Mouse (Mus musculus): ENCODE measurements around the gene Camkmt. TPM values are rescaled to one million over a fixed set of nuclear protein-coding genes. Genes with fewer than 3 reads are reported as not detected.

The Camkmt gene
- polyA plus RNA-seq, 1 experiment = 6.7 TPM

DNA sequence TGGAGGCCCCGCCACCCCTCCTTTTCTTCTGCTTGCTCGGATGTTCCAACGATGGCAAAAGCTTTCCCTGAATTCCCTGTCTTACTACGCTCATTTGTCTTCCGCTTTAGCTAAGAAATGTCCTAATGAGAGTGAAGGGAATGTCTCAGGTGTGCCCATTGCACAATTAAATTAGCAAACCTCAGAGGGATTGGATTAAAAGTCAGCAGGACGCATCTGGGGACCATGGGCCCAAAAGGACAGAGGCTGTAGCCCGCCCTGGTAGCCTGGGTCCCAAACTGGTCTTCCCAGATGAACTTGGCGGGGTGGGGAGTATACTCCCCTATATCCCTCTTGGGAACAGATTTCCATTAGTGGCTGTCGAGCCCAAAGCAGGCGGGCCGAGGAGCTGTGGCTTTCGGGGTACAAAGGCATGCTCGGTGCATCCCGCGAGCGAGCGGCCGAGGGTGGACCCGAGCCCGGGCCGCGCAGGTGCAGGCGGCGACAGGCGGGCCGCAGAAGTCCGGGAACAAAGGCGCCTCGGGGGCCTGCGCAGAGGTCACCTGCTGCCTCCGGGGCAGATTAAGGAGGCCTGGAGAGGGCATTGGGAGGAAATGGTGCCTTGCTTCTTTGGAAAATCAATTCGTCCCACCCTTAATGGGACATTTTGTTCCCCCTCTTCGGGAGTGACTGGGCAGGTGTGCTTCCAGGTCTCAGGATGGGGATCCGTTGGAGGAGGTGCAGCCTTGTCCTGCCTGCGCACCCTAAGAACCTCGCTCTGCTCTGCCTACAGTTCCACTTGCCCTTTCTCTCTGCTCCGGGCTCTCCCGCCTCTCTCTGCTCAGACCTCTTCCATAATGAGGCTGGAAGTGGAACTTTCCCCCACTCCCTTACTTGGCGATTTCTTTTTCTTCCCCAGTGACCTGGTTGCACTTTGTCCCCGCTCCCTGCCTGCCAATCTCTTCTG lies 374.4 kb downstream of the Camkmt start:
- TF ChIP-seq CTCF (IDR thresholded peaks at IDR 0.05; ENCODE audit: borderline replicate concordance, extremely low read depth, insufficient read depth, insufficient read length) (no peak), POLR2A (IDR thresholded peaks at IDR 0.05; ENCODE audit: borderline replicate concordance, extremely low read depth, insufficient read depth, insufficient read length, poor library complexity, severe bottlenecking) (no peak)
- DNase-seq (ENCODE audit: low read depth) = peak; percentile 59

DNA sequence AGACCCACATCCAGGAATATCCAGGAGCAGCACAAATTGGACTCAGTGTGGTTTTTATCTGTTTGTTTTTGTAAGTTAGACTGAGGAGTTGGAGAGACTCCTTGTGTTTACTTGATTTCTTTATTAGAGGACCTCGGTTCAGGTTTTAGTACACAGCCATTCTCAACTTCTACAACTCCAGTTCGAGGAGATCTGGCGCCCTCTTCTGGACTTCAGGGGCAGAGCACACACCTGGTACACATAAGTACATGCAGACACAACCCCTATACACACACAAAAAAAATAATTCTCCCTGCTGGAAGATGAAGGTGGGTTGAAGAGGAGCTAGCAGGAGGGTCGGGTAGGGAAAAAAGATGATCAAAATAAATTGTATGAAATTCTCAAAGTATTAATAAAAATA lies 379.4 kb downstream of the Camkmt start:
- TF ChIP-seq POLR2A (IDR thresholded peaks at IDR 0.05; ENCODE audit: borderline replicate concordance, extremely low read depth, insufficient read depth, insufficient read length, poor library complexity, severe bottlenecking) = no peak
- TF ChIP-seq CTCF (IDR thresholded peaks at IDR 0.05; ENCODE audit: borderline replicate concordance, extremely low read depth, insufficient read depth, insufficient read length) = peak; percentile 15; the same call in 1 of the 2 replicates
- DNase-seq (ENCODE audit: low read depth) = no peak

DNA sequence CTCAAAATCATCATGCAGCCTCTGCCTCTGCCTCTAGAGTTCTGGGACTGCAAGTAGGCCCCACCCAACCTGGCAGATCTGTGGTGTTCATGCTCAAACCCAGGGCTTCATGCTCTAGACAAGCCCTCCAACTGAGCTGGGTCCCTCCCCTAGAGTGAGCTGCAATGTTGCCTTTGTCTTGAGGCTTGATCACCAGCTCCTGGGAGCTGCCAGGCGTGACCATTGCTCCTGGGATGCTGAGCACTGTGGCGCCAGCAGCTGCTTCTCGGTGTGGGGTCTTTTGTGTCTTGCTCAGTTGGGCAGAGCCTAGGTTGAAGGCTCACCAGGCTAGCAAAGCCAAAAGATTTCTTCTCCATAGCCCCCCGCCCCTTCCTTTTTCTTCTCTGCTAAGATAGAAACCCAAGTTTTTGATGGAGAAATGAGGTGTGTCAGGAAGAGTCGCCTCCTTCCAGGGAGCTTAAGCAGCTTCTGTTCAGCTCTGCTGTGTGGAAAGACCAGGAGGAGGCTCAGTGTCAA lies 382.4 kb downstream of the Camkmt start:
- DNase-seq (ENCODE audit: low read depth) = no peak
- no peak for TF ChIP-seq POLR2A (IDR thresholded peaks at IDR 0.05; ENCODE audit: borderline replicate concordance, extremely low read depth, insufficient read depth, insufficient read length, poor library complexity, severe bottlenecking)
- TF ChIP-seq CTCF (IDR thresholded peaks at IDR 0.05; ENCODE audit: borderline replicate concordance, extremely low read depth, insufficient read depth, insufficient read length) = no peak

DNA sequence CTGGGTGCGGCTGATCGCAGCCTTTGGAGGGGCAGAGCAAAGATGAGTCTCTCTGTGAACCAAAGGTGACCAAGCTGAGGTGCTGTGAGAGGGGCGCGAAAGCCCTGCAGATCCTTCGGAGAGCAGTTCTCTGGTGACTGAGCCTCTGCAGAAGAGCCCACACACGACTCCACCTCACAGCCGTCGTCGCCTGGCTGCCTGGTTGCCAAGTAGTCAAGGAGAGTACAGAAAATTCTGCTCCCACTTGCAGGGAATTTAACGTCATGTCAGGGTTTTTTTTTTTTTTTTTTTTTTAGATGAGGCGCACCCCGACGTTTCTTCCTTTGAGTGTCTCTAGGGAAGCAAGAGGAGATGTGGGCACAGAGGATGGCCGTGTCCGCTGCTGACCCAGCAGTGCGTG lies 382.9 kb downstream of the Camkmt start:
- no peak for TF ChIP-seq CTCF (IDR thresholded peaks at IDR 0.05; ENCODE audit: borderline replicate concordance, extremely low read depth, insufficient read depth, insufficient read length)

DNA sequence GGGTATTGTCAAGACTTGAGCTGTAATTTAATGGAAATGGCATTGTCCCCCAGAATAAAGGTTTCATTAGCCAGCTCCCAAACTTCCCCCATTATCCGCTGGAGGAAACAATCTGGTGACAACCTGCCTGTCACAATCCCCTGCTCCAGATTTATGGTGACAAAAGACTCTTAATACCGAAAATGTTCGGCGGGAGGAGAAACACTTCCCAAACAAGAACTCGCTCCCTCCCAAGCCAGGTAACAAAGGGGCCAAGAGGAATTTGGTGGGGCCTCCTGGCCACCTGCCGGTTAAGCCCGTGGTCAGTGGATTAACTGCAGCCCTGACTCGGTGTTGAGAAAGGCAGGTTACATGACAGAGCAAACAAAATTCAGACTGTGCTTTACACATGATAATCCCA lies 383.5 kb downstream of the Camkmt start:
- DNase-seq (ENCODE audit: low read depth) = no peak
- no peak for TF ChIP-seq CTCF (IDR thresholded peaks at IDR 0.05; ENCODE audit: borderline replicate concordance, extremely low read depth, insufficient read depth, insufficient read length)
- TF ChIP-seq POLR2A (IDR thresholded peaks at IDR 0.05; ENCODE audit: borderline replicate concordance, extremely low read depth, insufficient read depth, insufficient read length, poor library complexity, severe bottlenecking) = no peak

More for the DNA sequence above, 382.9 kb downstream of the Camkmt start:
- DNase-seq (ENCODE audit: low read depth) = no peak

DNA sequence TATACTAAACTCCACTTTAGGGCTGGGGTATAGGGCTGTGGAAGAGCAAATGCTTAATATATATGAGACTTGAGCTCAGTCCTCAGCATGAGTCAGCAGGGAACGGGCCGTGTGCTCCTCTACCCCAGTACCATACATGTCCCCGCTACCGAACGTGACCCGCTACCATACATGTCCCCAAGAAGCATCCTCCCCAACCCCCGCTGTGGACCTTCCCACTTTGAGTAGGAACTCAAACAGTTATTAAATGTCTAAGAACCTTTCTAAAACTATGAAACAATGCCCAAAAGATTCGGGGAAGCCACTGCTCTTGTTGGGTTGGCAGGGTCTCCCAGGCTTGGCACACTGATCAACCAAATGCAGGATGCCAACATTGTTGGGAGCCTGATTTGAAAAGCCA lies 390.9 kb downstream of the Camkmt start:
- TF ChIP-seq POLR2A (IDR thresholded peaks at IDR 0.05; ENCODE audit: borderline replicate concordance, extremely low read depth, insufficient read depth, insufficient read length, poor library complexity, severe bottlenecking) (no peak), CTCF (IDR thresholded peaks at IDR 0.05; ENCODE audit: borderline replicate concordance, extremely low read depth, insufficient read depth, insufficient read length) (no peak)
- DNase-seq (ENCODE audit: low read depth) = no peak

DNA sequence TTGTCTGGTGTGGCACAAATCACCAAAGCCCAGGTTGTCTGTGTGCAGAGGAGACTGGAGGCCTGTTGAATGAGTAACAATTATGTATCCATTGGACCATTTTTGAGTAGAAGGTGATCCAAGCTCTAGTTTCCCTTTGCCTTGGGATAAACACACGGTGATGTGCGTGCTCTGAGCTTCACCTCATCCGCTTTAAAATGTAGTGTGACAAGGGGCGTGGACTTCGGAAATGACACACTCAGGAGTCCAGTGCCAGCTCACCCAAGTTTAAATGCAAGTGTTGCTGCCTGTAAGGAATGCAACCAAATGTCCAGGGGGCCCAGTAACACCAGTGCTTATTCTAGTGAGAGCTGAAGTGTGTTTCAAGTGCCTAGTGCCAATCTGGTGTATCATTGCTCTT lies 392.7 kb downstream of the Camkmt start:
- no peak for DNase-seq (ENCODE audit: low read depth)
- TF ChIP-seq POLR2A (IDR thresholded peaks at IDR 0.05; ENCODE audit: borderline replicate concordance, extremely low read depth, insufficient read depth, insufficient read length, poor library complexity, severe bottlenecking) = no peak
- TF ChIP-seq CTCF (IDR thresholded peaks at IDR 0.05; ENCODE audit: borderline replicate concordance, extremely low read depth, insufficient read depth, insufficient read length) = no peak

DNA sequence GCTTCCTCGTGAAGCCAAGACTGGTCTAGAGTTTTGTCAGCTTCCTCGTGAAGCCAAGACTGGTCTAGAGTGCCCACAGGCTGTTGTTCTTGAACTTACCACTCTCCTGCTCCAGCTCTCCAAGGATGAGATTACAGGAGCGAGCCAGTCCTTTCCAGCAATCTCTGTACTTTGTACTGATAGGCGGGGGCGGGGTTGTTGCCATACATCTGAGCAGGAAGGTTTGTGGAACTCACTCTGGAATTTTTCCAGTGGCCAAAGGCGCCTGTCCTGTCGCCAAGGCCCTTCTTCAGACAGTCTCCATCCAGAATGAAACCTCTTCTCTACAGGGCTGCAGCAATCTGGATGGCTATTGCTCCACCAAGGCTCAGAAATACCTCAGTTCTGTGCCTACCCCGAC lies 393.7 kb downstream of the Camkmt start:
- no peak for DNase-seq (ENCODE audit: low read depth)
- TF ChIP-seq CTCF (IDR thresholded peaks at IDR 0.05; ENCODE audit: borderline replicate concordance, extremely low read depth, insufficient read depth, insufficient read length) (no peak), POLR2A (IDR thresholded peaks at IDR 0.05; ENCODE audit: borderline replicate concordance, extremely low read depth, insufficient read depth, insufficient read length, poor library complexity, severe bottlenecking) (no peak)

DNA sequence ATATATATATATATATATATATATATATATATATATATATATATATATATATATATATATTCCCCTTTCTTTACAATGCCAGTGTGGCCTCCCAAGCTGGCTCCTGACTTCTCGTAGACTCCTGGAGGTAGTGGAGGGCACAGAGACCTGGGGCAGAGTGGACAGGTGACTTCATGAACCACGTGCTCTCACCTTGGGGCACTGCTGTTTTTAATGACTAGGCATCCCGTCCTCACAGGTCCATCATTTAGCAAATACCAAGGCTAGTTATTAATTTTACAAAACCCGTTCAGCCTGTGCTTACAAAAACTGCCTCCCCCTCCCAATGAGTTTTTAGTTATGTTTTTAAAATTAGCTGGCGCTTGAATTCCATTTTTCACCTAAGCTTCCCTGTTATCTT lies 394.2 kb downstream of the Camkmt start:
- DNase-seq (ENCODE audit: low read depth) = no peak
- TF ChIP-seq POLR2A (IDR thresholded peaks at IDR 0.05; ENCODE audit: borderline replicate concordance, extremely low read depth, insufficient read depth, insufficient read length, poor library complexity, severe bottlenecking) = no peak

DNA sequence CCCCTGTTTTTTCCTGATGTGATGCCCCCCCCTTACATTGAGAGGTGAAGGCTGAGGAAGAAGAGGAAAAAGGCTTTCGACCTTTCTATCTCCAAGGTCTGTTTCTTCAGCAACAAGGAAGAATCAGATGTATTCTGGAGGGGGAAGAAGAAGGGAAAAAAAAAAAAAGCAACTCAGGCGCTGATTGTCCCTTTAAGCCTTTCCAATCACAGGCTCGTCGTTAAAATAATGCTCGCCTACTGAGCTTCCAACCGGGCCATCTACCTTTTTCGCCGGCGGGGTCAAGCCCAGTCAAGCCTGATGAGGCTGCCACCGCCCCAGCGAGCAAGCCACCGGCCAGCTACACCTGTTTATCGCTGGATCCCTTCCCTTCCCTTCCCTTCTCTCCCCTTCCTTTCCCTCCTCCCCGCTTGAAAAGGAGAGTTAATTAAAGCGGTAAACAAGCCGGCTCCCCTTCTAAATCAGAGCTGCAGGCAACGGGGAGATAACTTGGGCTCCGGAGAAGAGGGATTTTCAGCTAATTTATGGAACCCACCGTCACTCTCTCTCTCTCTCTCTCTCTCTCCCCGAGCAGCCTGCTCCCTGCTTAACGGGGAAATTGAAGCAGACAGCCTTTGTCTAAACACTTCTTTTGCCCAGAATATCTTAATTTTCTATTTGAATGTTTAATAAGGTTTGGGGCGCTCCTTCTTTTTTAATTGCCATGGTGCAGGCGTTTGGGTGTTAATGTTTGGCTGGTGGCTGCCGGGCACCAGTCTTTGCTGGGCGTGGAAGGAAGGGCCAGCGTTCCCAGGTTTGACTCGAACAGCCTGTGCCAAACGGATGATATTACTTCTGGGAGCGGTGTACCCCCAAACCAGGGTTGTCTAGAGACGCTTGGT lies 395.0 kb downstream of the Camkmt start:
- TF ChIP-seq CTCF (IDR thresholded peaks at IDR 0.05; ENCODE audit: borderline replicate concordance, extremely low read depth, insufficient read depth, insufficient read length) (no peak), POLR2A (IDR thresholded peaks at IDR 0.05; ENCODE audit: borderline replicate concordance, extremely low read depth, insufficient read depth, insufficient read length, poor library complexity, severe bottlenecking) (no peak)
- DNase-seq (ENCODE audit: low read depth) = peak; percentile 78

DNA sequence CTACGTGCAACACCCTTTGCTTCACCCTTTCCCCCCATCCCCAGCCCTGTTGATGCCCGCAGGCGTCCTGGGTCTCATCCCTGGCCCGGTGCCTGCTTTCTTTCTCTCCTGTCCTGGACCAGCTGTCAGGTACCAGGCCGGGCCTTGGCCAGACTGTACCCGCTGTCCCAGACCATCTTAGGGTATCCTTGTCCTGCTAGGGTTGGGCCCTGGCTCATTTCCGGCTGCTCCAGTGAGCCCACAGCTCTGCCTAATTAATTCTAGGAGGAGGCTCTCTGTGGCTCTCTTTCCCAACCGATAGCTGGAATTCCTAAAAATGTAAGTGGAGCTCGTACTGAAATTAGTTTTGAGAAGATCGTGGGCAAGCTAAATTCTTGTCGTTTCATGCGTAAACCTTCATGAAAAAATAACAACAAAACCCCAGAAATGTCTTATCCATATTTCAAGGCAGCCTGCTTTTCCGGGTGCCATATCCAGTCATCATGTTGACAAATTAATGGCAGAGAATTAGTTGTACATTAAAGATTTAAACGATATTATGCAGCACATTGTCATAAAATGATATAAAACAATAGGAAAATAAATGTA lies 395.7 kb downstream of the Camkmt start:
- peak; percentile 57 for DNase-seq (ENCODE audit: low read depth)
- no peak for TF ChIP-seq POLR2A (IDR thresholded peaks at IDR 0.05; ENCODE audit: borderline replicate concordance, extremely low read depth, insufficient read depth, insufficient read length, poor library complexity, severe bottlenecking)
- TF ChIP-seq CTCF (IDR thresholded peaks at IDR 0.05; ENCODE audit: borderline replicate concordance, extremely low read depth, insufficient read depth, insufficient read length) = no peak

All from brain, embryonic 14.5 days (tissue).